Mouse (Mus musculus) 3T3-L1 (cell line): ENCODE data around the gene Ilk.
"Not testable (repeated sequence)": the region's sequence is repeated elsewhere in the genome, so short reads cannot be mapped to it uniquely, and the experiment has no call there.

Source experiments
- DNase-seq: peaks from one replicate; pipeline ENCODE4 v3.0.0-alpha.2; 2015; ENCODE audit warnings: low read depth, low spot score

Gene Ilk

GRCm38 (mm10) chr7:105736264-105736901, at the start of gene Ilk:
Ilk (plus strand) TSS chr7:105736592.
- peak; percentile 89 for DNase-seq

DNA sequence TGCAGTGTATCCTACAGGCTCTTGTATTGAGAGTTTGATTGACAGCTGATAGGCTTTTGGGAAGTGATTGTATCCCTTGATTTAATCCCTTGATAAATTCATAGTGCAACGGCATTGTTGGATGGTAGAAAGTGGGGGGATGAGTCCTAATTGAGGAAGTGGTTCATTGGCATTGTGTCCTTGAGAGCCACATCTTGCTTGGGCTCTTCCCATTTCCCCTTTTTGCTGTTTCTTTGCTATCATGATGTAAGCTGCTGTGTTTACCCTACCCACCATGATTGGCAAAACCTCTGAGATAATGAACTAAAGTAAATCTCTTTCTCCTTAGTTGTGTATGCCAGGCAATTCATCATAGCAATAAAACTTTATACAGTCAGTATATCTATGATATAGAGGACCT, 45.5 kb upstream of the Ilk start:
- no peak for DNase-seq

DNA sequence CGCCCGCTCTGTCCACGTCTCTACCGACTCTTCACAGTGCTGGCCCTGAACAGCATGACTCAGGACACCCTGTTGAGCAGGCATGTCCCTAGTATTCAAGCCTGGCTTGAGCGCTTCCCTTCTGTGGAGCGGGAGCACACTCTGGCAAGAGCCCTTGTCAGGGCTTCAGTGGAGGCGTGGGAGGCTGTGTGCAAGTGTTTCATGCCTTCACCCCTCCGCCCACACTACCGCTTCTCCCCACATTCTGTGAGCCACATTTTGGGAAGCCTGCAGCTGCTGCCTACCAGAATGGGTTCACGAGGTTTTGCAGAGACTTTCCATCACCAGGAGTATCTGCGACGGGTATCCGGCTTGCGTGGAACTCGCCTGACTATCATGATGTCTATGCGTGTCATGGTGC, 33.2 kb upstream of the Ilk start:
- DNase-seq, result no peak

GRCm38 (mm10) chr7:105703816-105704215, 32.6 kb upstream of the Ilk start:
- DNase-seq, result no peak

DNA sequence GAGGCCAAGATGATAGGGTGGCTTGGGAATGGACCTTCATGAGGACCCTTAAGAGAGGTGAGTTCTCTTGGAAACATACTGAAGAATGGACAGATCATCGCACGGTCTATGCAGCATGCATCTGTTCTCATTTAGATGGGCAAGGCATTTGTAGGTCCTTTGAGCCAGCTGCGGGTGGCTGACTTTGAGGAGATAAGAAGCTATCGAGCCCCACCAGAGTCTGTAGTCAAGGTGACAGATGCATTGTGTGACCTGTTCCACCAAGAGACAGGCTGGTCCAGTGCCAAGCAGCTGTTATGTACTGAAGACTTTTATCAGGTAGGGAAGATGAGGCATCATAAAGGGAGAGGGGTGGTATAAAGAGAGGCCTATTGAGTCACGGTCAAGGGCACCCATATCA, 27.7 kb upstream of the Ilk start:
- no peak for DNase-seq

DNA sequence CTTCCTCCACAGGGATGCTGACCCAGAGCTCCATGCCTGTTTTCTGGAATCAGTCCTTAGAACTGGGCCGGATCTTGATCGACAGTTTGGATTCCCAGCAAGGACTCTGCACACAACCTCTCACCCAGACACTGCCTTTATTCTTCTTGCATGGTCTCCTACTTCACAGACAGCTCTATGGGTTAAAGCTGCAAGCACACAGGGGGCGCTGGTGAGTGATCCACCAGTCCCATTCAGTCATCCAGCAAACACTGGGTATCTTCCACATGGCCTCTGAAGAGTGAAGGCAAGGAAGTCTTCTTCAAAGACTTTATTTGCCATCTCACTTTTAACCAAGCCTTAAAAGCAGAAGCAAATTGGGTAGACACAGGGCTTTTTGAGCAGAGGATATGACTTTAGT, 21.0 kb upstream of the Ilk start:
- no peak for DNase-seq

DNA sequence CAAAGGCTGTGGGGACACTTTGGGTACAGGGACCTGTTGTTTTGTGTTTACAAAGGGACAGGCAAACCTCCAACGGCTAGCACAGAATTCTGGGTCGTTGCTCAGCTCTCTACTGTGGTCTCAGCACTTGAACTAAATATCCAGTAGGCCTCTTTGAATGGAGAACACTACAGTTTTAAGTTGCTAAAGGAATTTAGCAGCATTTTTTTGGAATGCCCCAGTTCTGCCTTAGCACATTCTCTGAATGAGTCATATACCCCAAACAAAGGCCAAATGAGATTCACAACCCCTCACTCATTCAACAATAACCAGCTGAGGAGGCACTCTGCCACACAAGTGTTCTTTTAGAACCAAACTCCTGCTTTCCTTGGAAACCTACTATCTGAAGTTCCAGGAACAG, 14.5 kb upstream of the Ilk start:
- DNase-seq, result no peak

DNA sequence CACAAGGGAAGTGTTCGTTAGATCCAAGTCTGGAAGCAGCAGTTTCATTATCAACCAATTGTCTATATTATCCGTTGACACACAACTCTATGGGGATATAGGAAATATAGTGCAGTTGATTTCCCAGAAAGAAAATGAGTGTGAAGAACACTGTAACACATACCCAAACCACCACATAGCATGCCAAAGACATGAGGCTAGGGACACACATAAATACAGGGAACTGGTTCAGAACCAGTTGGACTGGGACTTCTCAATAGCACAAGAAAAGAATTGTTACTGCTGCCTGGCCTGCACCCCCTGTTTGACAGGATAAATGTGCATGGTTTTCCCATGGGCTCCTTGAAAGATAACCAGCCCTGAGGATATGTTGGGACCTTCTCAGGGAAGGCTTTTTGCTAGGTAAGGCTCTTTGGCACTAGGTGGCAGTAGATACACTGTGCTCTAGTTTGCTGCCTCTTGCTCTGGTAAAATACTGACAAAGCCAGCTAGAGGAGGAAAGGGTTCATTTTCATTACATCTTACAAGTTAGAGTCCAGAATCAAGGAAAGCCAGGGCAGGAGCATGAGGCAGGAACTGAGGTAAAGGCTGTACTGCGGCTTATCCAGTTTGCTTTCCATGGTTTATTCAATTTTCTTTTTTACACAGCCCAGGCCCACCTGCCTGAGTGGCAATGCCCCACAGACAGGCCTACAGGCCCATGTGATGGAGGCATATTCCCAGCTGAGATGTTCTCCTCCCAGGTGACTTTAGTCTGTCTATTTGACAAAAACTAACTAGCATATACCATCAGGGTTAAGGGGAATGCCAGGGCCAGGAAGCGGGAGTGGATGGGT, 10.0 kb upstream of the Ilk start:
- peak; percentile 82 for DNase-seq

DNA sequence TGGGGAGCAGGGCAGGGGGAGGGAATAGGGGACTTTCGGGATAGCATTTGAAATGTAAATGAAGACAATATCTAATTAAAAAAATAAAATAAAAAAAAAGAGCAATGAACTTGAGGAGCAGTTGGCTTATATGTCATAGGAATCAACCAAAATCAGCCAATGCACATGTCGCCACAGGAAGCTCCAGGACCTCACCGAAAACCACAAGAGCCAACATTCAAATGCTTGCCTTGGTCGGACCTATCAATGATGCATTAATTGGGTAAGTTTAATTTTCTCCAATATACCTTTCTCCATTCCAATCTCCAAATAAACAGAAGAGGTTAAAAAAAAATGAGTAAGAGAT, 9.4 kb upstream of the Ilk start:
- no peak for DNase-seq

DNA sequence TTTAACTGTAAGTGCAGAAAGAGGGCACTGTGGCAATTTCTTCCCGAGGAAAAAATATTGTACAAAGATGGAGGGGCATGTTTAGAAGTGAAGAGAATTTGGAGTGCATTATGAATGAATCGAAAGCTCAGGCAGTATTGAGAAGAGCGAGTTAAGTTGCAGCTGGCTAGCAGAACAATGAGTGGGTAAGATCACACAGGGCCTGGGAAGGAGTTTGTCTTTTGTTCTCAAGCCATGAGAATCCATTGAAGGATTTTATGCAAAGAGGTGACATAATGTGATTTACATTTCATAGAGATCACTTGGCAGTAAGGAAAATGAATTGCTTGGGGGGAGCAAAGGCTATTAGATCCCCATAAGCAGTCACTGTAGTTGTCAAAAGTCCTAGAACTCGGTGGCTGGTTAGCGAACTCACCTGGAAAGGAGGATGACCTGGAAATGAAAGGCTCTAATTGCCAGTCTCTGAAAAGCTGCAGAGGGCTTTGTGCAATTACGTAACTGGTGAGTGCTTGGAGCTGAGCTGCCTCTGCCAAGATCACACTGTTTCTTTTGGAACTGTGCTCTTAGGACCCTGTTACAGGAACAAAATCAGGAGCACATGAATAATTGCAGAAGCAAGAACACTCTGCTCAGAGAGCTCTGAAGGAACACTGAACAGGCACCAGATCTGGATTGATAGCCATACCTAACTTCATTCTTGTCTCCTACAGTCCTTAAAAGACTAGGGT, 7.5 kb upstream of the Ilk start:
- no peak for DNase-seq

- no peak for DNase-seq
These were observed 2.6 kb upstream of the Ilk start for GRCm38 (mm10) chr7:105733836-105734235.

DNA sequence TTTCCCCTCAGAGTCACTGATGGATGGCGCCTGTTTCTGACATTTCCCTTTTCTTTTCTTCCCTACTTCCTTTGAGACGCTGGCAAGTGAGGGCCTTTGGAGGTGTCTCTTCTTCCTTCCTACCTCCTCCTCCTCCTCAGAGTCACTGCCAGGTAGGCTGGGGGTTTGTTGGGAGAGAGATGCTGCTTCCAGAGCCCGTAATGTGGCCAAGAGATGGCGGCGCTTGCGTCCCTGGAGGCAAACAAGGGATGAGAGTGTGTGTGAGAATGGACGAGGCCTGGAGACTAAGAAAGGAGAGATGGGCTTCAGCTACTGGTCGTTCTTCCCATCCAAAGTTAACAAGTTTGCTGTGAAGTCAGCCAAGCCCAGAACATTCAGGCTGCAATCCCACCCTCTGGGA, 1.6 kb upstream of the Ilk start:
- no peak for DNase-seq

GRCm38 (mm10) chr7:105735464-105735863, 928 bp upstream of the Ilk start:
- not testable (repeated sequence) for DNase-seq

- peak; percentile 58 for DNase-seq
These were observed 624 bp downstream of the Ilk start, which contains the start of gene Rrp8 for GRCm38 (mm10) chr7:105736911-105737521. Rrp8 (minus strand) TSS chr7:105737385.

- no peak for DNase-seq
These were observed 1.3 kb downstream of the Ilk start for GRCm38 (mm10) chr7:105737648-105738047.

DNA sequence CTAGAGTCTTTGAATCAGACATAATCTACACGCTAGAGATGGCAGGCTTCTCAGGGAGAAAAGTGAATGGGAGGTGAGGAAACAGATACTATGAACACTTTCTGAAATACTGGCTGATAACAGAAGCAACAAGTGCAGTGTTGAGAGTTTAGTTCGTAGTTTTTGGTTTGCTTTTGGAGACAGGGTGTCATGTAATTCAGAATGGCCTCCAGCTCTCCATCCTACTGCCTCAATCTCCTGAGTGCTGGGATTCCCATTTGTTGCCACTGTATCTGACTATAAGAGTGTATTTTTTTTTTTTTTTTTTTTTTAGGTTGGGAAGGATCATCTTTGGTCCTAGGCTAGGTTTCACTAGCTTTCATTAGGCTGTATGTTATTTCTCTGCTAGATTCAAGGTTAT, 1.9 kb downstream of the Ilk start:
- no peak for DNase-seq

GRCm38 (mm10) chr7:105738948-105739347, 2.6 kb downstream of the Ilk start:
- peak; percentile 95 for DNase-seq

GRCm38 (mm10) chr7:105740089-105740795, 3.9 kb downstream of the Ilk start:
- DNase-seq, result no peak

DNA sequence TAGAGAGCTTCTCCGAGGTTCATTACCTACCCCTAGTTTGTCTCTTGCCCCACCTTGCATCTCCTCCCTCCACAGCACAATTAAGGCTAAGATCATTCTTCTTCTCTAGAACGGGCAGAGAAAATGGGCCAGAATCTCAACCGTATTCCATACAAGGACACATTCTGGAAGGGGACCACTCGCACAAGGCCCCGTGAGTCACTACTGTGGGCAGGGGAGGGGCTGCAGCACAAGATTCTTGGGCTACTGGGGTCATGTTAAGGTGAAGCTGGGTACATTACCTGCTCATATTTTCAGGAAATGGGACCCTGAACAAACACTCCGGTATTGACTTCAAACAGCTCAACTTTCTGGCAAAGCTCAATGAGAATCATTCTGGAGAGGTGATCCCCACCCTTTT, 4.5 kb downstream of the Ilk start:
- DNase-seq, result no peak

- no peak for DNase-seq
These were observed 5.6 kb downstream of the Ilk start for GRCm38 (mm10) chr7:105741978-105742377.

DNA sequence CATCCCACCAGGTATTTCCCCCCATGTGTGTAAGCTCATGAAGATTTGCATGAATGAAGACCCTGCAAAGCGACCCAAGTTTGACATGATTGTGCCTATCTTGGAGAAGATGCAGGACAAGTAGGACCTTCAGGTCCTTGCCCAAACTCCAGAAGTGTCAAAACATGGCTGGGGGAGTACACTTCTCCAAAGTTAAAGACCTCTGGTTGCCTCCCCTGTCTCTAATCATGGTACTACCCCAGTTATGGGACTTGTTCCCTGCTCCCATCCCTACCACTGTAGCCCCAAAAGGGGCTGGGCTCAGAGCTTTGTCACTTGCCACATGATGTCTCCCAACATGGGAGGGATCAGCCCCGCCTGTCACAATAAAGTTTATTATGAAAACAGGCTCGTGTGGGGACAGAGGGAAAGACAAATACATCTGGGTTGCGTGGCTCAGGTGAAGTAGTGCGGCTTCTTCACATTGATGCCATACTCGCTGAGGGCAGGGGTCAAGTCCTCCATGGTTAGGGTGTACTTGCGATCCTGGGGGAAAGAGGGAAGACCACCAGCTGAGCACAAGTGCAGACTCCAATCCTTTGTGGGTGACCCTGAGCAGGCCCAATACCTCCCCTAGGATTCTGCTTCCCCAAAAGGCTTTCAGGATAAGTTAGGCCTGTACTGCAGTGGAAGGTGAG, 6.3 kb downstream of the Ilk start:
- DNase-seq, result not testable (repeated sequence)
